Mouse (Mus musculus) forebrain, postnatal 0 days (tissue): ENCODE measurements at regions not wholly inside any gene's neighbourhood (a gene's known extent, or its start where the extent isn't known, plus 50 kb on each side); places are given as distances from the start of the nearest gene placed in this dataset.

Experiments used
- ATAC-seq: fragments of 200-750 bp; cut with Nextera tagmentation; 2 replicates; pipeline ENCODE4 v1.8.0; 2017; ENCODE audit warnings: mild to moderate bottlenecking, moderate library complexity
- DNase-seq: peaks from one replicate; pipeline ENCODE4 v3.0.0-alpha.2; 2015
- H3K27ac ChIP-seq: fragments of 300-500 bp; sonication (generic); 2 replicates; pipeline ENCODE4 v1.5.1; 2014; ENCODE audit warnings: low read depth, mild to moderate bottlenecking, antibody characterized with exemption, low read length, moderate library complexity, mixed read lengths
- H3K27me3 ChIP-seq: fragments of 300-500 bp; sonication (generic); 2 replicates; pipeline ENCODE4 v1.6.1; 2014; ENCODE audit warnings: mild to moderate bottlenecking, low read length, mixed read lengths; ENCODE audit not compliant: insufficient read depth
- H3K36me3 ChIP-seq: fragments of 300-500 bp; sonication (generic); 2 replicates; pipeline ENCODE4 v1.6.1; 2014; ENCODE audit warnings: mild to moderate bottlenecking, moderate library complexity; ENCODE audit not compliant: insufficient read depth
- H3K4me1 ChIP-seq: fragments of 300-500 bp; sonication (generic); 2 replicates; pipeline ENCODE4 v1.6.1; 2014; ENCODE audit warnings: antibody characterized with exemption; ENCODE audit not compliant: insufficient read depth
- H3K4me2 ChIP-seq: fragments of 300-500 bp; sonication (generic); 2 replicates; pipeline ENCODE4 v1.6.1; 2014; ENCODE audit warnings: low read depth, mild to moderate bottlenecking, moderate library complexity
- H3K4me3 ChIP-seq: fragments of 300-500 bp; sonication (generic); 2 replicates; pipeline ENCODE4 v1.5.1; 2014; ENCODE audit warnings: low read depth, low read length, mixed read lengths
- H3K9ac ChIP-seq: fragments of 300-500 bp; sonication (generic); 2 replicates; pipeline ENCODE4 v1.6.1; 2014; ENCODE audit warnings: mild to moderate bottlenecking
- H3K9me3 ChIP-seq: fragments of 300-500 bp; sonication (generic); 2 replicates; pipeline ENCODE4 v1.6.1; 2016; ENCODE audit warnings: low read length
- CTCF ChIP-seq: sonication (generic); IDR thresholded peaks from 2 replicates; pipeline ENCODE4 v1.5.1; 2016; ENCODE audit warnings: antibody characterized with exemption, control low read depth, low read depth
- WGBS: fragments of 180-500 bp; shearing (Covaris S2); extraction: QIAGEN DNeasy Blood & Tissue Kit; methylation state at CpG from one replicate; pipeline ENCODE4 v1.1.7; 2014; 5-methylcytosine and 5-hydroxymethylcytosine counted together

- no peak for TF ChIP-seq CTCF
- H3K4me3 ChIP-seq, result peak overlapping the region; percentile 22
- no peaks in the 10 kb centered on the region for H3K4me1 ChIP-seq
- peaks cover 4% of the 10 kb centered on the region; the same call in 1 of the 2 replicates for H3K27me3 ChIP-seq
- no peaks in the 10 kb centered on the region for H3K36me3 ChIP-seq
- no peaks in the 10 kb centered on the region for H3K9me3 ChIP-seq
- no peak overlapping the region for H3K9ac ChIP-seq
- DNase-seq, result peak; percentile 42
- H3K27ac ChIP-seq, result no peak overlapping the region
- 11% methylated on average over 9 of the region's 9 CpGs for WGBS
- ATAC-seq, result no peak
- H3K4me2 ChIP-seq, result peak overlapping the region; percentile 63
Measured at GRCm38 (mm10) chr10:92161501-92161900, 560.7 kb downstream of the Nedd1 start.

- H3K9me3 ChIP-seq, result no peaks in the 10 kb centered on the region
- no peak overlapping the region for H3K9ac ChIP-seq
- TF ChIP-seq CTCF, result no peak
- ATAC-seq (no peak), DNase-seq (no peak)
- H3K4me2 ChIP-seq, result no peak overlapping the region
- H3K4me1 ChIP-seq, result no peaks in the 10 kb centered on the region
- H3K27ac ChIP-seq, result no peak overlapping the region
- WGBS, result 89% methylated on average over 3 of the region's 3 CpGs
- H3K4me3 ChIP-seq, result no peak overlapping the region
- no peaks in the 10 kb centered on the region for H3K27me3 ChIP-seq
- H3K36me3 ChIP-seq, result no peaks in the 10 kb centered on the region
Measured at GRCm38 (mm10) chr10:92146263-92146662, 576.0 kb downstream of the Nedd1 start.

- WGBS, result 78% methylated on average over 5 of the region's 5 CpGs
- no peak overlapping the region for H3K27ac ChIP-seq
- no peaks in the 10 kb centered on the region for H3K9me3 ChIP-seq
- no peak for DNase-seq
- no peaks in the 10 kb centered on the region for H3K27me3 ChIP-seq
- no peak for TF ChIP-seq CTCF
- no peak overlapping the region for H3K4me2 ChIP-seq
- no peak overlapping the region for H3K9ac ChIP-seq
- no peaks in the 10 kb centered on the region for H3K4me1 ChIP-seq
- no peak overlapping the region for H3K4me3 ChIP-seq
- no peaks in the 10 kb centered on the region for H3K36me3 ChIP-seq
- no peak for ATAC-seq
Measured at GRCm38 (mm10) chr10:92135521-92135920, 586.7 kb downstream of the Nedd1 start.

GRCm38 (mm10) chr10:92112790-92113189, 609.4 kb downstream of the Nedd1 start:
- no peaks in the 10 kb centered on the region for H3K4me1 ChIP-seq
- ATAC-seq (no peak), DNase-seq (no peak)
- no peaks in the 10 kb centered on the region for H3K36me3 ChIP-seq
- no peaks in the 10 kb centered on the region for H3K27me3 ChIP-seq
- H3K9me3 ChIP-seq, result no peaks in the 10 kb centered on the region
- no peak overlapping the region for H3K4me2 ChIP-seq
- no peak overlapping the region for H3K4me3 ChIP-seq
- no peak overlapping the region for H3K27ac ChIP-seq
- no peak for TF ChIP-seq CTCF
- H3K9ac ChIP-seq, result no peak overlapping the region
- WGBS, result 23% methylated on average over 2 of the region's 2 CpGs

GRCm38 (mm10) chr10:92106331-92106730, 615.9 kb downstream of the Nedd1 start:
- Histone ChIP-seq H3K27me3 (no peaks in the 10 kb centered on the region), H3K9me3 (no peaks in the 10 kb centered on the region), H3K27ac (no peak overlapping the region), H3K4me2 (no peak overlapping the region), H3K4me3 (no peak overlapping the region), H3K9ac (no peak overlapping the region), H3K36me3 (no peaks in the 10 kb centered on the region), H3K4me1 (no peaks in the 10 kb centered on the region)
- DNase-seq (no peak), ATAC-seq (no peak)
- no peak for TF ChIP-seq CTCF
- 86% methylated on average over 6 of the region's 6 CpGs for WGBS

GRCm38 (mm10) chr10:92103887-92104286, 618.3 kb downstream of the Nedd1 start:
- no peak for ATAC-seq
- H3K27ac ChIP-seq, result no peak overlapping the region
- no peak overlapping the region for H3K4me3 ChIP-seq
- no peak for DNase-seq
- H3K27me3 ChIP-seq, result no peaks in the 10 kb centered on the region
- H3K9ac ChIP-seq, result no peak overlapping the region
- no peak for TF ChIP-seq CTCF
- no peaks in the 10 kb centered on the region for H3K9me3 ChIP-seq
- H3K36me3 ChIP-seq, result no peaks in the 10 kb centered on the region
- H3K4me1 ChIP-seq, result no peaks in the 10 kb centered on the region
- 60% methylated on average over 9 of the region's 9 CpGs for WGBS
- no peak overlapping the region for H3K4me2 ChIP-seq

- WGBS, result 31% methylated on average over 4 of the region's 4 CpGs
- Histone ChIP-seq H3K27ac (no peak overlapping the region), H3K4me2 (no peak overlapping the region)
Measured at GRCm38 (mm10) chr10:92102755-92103154, 619.5 kb downstream of the Nedd1 start.

GRCm38 (mm10) chr10:92097562-92097961, 624.7 kb downstream of the Nedd1 start:
- Histone ChIP-seq H3K9me3 (no peaks in the 10 kb centered on the region), H3K27me3 (no peaks in the 10 kb centered on the region), H3K4me2 (no peak overlapping the region), H3K9ac (no peak overlapping the region), H3K4me1 (no peaks in the 10 kb centered on the region), H3K4me3 (no peak overlapping the region), H3K27ac (no peak overlapping the region), H3K36me3 (no peaks in the 10 kb centered on the region)
- ATAC-seq, result peak; percentile 14; the same call in 1 of the 2 replicates
- TF ChIP-seq CTCF, result no peak
- WGBS, result 6% methylated on average over 7 of the region's 7 CpGs
- DNase-seq, result no peak

More at GRCm38 (mm10) chr10:92102755-92103154, 619.5 kb downstream of the Nedd1 start:
- Histone ChIP-seq H3K4me1 (no peaks in the 10 kb centered on the region), H3K27me3 (no peaks in the 10 kb centered on the region), H3K9me3 (no peaks in the 10 kb centered on the region), H3K4me3 (no peak overlapping the region), H3K9ac (no peak overlapping the region), H3K36me3 (no peaks in the 10 kb centered on the region)
- ATAC-seq (no peak), DNase-seq (no peak)
- TF ChIP-seq CTCF, result no peak
